Mouse (Mus musculus): ENCODE results near the gene Lypd6. TPM values are rescaled to one million over a fixed set of nuclear protein-coding genes. Genes with fewer than 3 reads are reported as not detected.

Lypd6 gene
- total RNA-seq (2021), result 10 to 100 TPM; 17.4 to 23.0 TPM

DNA sequence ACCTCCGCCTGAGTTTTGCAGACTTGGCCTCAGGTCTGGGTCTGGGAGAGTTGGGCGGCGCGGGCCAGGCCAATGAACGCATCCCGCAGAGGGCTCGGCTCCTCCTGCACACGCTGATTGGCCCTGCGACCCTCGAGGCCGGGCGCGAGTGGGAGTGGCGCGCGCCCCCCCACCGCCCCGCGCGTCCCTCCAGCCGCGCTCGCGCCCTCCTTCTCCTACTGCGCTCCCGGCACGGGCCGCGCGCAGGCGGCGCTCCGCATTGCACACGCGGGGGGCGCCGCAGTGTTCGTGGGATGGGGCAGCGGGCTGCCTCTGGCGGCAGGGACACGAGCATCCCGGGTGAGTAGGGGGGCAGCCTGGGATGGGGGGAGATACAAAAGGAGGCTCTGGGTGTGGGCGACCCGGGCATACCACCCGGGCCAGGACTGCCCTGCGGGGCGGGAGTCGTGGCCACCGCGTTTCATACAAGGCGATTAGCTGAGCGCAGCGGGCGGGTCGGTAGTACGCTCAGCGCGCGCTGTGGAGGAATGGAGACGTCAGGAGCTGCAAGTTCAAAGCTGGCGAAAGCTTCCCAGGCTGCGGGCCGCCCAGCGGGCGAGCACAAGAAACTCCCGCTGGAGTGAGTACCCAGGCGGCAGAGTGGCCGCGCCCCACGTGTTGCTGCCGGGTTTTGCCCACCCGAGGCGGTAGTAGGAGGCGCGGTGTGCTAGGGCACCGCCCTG is at the start of gene Lypd6:
Gene Lypd6 (plus strand): TSS at position 184 of the 722 bp plus-strand sequence.
- peak; percentile 46 to 48 for DNase-seq

DNA sequence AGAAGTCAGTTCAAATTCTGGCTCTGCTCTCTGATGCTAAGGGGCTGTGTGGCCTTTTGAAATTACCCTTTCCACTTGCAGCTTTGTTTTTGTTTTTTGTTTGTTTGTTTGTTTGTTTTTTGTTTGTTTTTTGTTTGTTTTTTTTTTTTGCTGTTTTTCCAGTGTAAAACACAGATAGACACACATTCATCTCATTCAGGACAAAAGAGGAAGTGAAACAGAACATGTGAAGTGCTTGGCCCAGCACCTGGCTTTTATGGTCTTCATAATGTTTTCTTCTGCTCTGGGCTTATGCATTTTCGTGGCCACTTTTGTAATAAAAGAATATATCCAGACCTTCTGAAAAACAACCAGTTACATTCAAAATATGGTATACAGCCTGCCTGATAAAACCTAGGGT is 46.8 kb upstream of the Lypd6 start:
- DNase-seq, result no peak

GRCm38 (mm10) chr2:50025549-50025948 is 40.7 kb upstream of the Lypd6 start:
- no peak for DNase-seq

DNA sequence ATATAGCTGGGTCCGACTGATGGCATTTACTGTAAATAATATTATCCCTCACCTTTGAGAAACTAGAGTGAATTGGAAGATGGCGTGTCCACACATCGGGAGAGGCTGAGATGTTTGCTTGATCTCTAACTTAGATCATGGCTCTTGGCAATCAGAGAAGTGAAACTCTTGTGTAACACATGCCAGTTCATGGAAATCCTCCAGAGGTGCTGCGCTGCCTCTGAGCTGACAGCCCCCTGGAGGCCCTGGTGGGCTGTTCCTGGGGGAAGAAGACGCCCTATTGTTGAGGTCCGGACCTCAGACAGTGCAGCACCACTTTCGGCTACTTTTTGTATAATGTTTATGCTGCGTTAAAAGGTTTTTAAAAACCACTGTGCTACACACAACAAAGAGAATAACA is 37.3 kb upstream of the Lypd6 start:
- DNase-seq, result no peak

DNA sequence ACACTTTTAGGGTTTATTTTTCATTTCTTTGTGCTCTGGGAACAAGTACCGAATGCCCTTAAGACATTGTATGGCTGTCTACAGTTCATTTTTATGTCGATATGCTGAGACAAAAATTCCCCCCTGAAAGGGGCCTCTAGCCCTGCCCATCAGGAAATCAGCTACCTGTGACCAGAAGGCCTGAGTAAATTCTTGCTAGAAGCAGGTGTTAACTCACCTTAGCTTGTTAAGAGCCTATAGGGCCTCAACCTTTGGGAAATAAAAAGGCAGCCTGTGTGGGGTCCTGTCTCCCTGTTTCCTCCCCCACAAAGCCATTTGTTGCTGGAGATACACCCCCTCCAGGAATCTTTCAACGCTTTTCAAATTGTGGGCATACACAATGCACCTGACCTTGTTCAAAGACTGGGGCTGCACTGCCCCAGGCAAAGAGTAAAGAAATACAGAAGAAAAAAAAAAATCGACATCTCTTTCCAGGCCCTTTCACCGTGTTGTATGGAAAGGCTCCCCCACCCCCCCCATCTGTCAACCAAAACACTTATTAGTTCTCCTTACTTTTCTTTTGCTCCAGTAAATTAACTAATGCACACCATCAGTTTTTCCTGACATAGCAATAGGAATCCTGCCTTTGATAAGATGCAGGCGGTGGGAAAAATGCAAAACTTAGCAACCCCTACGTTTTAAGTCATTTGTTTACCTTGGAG is 21.9 kb upstream of the Lypd6 start:
- no peak for DNase-seq

DNA sequence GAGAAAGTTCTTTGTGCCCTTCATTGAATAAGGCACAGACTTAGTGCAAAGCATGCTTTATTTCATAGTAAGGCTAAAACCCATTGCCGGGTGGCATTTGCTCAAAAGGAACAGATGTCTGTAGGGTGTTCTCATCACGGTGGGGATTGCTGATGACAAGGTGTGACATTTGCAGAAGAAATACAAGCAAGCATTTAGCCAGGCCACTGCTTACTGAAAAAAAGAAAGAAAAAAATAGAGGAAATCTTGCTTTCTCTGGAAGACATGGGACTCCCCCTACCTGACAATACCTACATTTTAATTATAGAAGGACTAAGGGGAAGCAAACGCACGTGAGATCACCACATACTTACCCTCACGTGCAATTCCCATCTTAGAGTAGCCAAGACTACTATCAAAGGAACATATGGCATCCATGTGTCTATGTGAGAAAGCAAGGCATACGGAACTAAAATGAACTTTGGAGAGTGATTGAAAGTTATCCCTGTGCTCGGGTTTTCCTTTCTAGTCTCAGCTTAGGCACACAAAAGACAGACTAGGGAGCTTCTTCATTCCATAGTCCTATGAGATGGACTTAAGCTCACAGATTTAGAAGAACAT is 21.3 kb upstream of the Lypd6 start:
- DNase-seq, result peak in 1 of 2 experiments; percentile 15

DNA sequence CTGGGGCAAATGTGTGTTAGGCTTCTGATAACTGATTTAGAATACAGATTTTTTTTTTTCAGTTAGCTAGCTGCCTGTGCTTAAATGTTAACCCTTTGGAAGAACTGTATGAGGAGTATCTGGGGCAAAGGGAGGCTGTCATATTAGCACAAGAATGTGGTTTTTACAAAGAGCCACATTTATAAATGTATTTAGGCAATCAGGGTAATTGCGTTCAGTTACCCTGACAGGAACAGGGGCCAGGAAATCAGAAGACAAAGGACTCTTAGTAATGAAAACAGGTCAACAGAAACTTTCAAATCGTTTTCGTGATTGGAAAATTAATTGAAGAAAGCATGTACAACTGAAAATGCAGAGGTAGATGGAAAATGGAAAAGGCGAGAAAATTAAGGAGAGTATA is 20.4 kb upstream of the Lypd6 start:
- DNase-seq, result no peak

DNA sequence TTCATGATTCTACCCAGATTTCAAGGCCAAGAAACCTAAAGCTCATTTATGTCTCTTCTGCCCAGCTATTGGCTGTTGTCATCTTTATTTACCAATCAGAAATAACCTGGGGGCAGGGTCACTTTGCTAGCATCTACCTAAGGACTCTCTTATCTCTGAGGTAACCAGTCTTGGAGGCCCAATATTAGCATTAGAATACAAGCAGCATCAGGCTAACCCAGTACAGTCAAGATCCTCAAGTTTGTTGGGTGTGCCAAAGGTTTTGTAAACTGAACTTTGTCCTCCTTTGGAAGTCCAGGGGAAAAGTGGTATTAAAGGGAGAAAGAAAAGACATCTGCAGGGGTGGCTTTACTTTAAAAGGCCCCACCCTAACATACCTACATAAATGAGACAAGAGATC is 17.8 kb upstream of the Lypd6 start:
- no peak for DNase-seq

GRCm38 (mm10) chr2:50053893-50054292 is 12.3 kb upstream of the Lypd6 start:
- DNase-seq, result no peak

DNA sequence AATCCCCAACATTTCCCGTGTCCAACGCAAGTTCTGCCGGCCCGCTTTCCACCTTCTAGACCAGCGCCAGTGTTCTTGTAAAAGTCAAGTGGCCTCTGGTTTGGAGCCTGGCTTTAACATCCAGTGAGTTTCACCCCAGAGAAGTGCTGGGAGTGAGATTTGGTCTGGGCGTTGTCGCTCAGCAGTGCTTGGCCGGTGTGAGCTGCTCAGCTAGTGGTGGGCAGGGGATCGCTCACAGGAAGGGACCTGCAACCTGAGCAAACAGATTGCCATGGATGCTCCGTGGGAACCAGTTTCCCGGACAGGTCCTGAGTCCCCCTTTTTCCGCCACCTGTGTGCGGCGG is 355 bp upstream of the Lypd6 start:
- no peak for DNase-seq

GRCm38 (mm10) chr2:50066968-50067315 is 713 bp downstream of the Lypd6 start:
- no peak for DNase-seq

GRCm38 (mm10) chr2:50069571-50070295 is 3.5 kb downstream of the Lypd6 start:
- no peak for DNase-seq

DNA sequence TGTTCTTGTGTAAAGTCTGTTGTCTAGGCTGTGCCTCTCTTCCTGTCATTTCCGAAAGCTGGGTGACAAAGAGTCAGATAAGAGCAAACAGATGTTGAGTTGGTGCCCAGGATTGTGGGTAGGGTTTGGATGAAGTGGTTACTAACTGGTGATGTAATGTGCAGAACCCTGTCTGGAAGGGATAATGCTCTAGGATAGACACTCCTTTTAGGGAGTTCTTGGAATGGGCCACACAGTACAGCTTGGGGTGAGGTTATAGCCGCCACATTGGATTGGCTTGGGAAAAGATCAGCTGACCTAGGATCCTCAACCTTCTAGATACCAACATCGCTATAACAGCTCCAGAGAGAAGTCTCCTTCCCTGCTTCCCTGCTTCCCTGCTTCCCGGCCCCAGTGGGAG is 5.9 kb downstream of the Lypd6 start:
- no peak for DNase-seq

DNA sequence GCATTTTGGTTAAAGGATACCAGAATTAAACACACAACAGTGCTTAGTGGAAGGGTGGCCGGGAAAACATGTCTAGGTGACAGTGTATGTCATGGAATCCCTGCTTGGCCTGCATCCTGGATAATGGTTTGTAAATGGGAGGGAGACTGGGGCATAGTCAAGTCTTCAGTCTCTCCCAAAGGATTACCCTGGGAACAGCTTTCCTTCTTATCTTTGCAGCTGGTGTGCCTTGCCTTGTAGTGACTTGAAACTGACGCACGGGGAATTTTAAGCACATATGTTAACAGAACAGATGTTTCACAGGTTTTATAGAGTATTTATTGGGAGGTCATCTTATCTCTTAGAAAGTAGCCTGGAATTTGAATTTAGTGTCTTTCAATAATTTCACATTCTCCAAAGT is 18.5 kb downstream of the Lypd6 start:
- no peak for DNase-seq

DNA sequence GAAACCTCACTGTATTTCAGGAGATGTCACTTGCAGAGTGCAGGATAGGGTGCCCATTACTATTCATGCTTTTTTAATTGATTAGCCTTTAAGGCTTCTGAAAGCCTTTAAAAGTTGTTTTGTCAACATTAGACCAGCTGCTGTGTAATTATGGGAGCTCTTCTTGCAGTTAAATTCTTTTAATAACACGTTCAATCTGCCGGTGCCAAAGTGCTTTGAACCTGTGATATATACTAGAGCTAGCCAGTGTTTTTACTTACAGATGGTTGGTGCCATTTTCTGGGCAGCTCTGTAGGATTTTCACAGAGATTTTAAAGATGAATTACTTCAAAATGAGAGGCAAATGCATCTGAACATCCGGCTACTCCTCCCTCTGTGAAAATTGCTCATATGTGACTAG is 21.5 kb downstream of the Lypd6 start:
- no peak for DNase-seq

- DNase-seq, result no peak
Observed at GRCm38 (mm10) chr2:50096336-50096735, 30.1 kb downstream of the Lypd6 start.

- no peak for DNase-seq
Observed at GRCm38 (mm10) chr2:50100364-50101151, 34.3 kb downstream of the Lypd6 start.

DNA sequence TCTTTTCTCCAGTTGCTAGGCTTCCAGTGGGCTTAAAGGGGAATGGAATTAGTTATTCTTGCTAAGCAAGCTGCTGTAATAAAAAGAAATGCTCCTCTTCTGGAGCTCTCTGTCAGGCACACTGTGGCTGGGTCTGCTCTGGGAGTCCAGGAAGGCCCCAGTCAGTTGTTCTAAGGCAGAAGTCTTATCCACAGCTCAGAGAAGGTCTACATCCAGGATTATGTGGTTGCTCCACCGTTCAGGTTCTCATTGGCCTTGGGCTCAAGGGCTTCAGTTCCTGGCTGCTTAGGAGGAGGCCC is 34.9 kb downstream of the Lypd6 start:
- DNase-seq, result no peak

GRCm38 (mm10) chr2:50103850-50104503 is 37.7 kb downstream of the Lypd6 start:
- no peak for DNase-seq

GRCm38 (mm10) chr2:50105590-50105989 is 39.4 kb downstream of the Lypd6 start:
- DNase-seq, result no peak

DNA sequence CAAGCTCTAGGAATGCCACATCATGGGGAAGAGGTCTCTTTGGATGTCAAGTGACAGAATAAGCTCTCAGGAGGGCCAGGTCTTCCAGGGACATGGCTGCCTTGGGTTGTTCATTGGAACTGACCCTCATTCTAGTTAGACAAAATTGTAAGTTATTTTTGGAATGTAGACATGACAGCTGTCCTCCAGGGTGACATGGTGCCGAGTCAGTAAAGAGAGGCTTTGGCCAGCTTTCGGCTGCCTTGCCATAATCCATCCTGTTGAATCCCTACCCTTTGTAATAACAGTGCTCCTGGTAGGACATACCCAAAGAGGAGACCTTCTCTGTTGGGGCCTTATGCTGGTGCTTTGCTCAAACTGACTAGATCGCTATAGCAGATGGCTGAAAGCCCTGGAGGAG is 39.8 kb downstream of the Lypd6 start:
- no peak for DNase-seq

- no peak for DNase-seq
Observed at GRCm38 (mm10) chr2:50106879-50107278, 40.6 kb downstream of the Lypd6 start.

Data from layer of hippocampus, postnatal 36 days (tissue).